Mouse (Mus musculus) adipose tissue, adult 10 weeks (tissue): ENCODE results near the gene Polr2b. TPM values are rescaled to one million over a fixed set of nuclear protein-coding genes. Genes with fewer than 3 reads are reported as not detected.

ENCODE experiments used
- polyA plus RNA-seq: library from polyadenylated mRNA; stranded (reverse); fragments of 350-450 nt; fragmentation: Illumina TruSeq; extraction: RNeasy Lipid Tissue Mini Kit (QIAGEN cat#74804); gene quantifications from one replicate; pipeline ENCODE4 v1.2.3, GENCODE M21; 2014; ENCODE audit warnings: low read depth, low replicate concordance

Gene Polr2b
- 45.1 TPM for polyA plus RNA-seq

GRCm38 (mm10) chr5:77309924-77310772 is at the start of gene Polr2b, which contains the start of gene Noa1:
Polr2b (plus strand) TSS chr5:77310147.
Noa1 (minus strand) TSS chr5:77310084.

GRCm38 (mm10) chr5:77265081-77265670 is 44.8 kb upstream of the Polr2b start, which contains the start of gene Rest:
Rest (plus strand) TSS chr5:77265491.

Other genes starting within 250 kb of the Polr2b start
- gene Hopx, start 195.0 kb upstream of the Polr2b start, polyA plus RNA-seq: 78.2 TPM
- gene Spink2, start 98.7 kb upstream of the Polr2b start, polyA plus RNA-seq: 470 TPM
- gene Rest, start 44.7 kb upstream of the Polr2b start, polyA plus RNA-seq: 13.0 TPM
- gene Noa1, start 63 bp upstream of the Polr2b start, polyA plus RNA-seq: 12.5 TPM
- 450 TPM for gene Igfbp7, start 97.9 kb downstream of the Polr2b start, polyA plus RNA-seq